Mouse (Mus musculus) urinary bladder, adult 2 months (tissue): ENCODE data around the gene Ube2ql1. TPM values are rescaled to one million over a fixed set of nuclear protein-coding genes. Genes with fewer than 3 reads are reported as not detected.

Source experiments
- DNase-seq: peaks from one replicate; pipeline ENCODE4 v3.0.0; 2022; ENCODE audit warnings: low spot score
- polyA plus RNA-seq: library from polyadenylated mRNA; depleted of rRNA; stranded (reverse); fragments of >200 nt; gene quantifications from 2 replicates; pipeline ENCODE4 v1.2.3, GENCODE M21; 2012; rRNA removed

The Ube2ql1 gene
- polyA plus RNA-seq, 1 experiment = 1.2 TPM

DNA sequence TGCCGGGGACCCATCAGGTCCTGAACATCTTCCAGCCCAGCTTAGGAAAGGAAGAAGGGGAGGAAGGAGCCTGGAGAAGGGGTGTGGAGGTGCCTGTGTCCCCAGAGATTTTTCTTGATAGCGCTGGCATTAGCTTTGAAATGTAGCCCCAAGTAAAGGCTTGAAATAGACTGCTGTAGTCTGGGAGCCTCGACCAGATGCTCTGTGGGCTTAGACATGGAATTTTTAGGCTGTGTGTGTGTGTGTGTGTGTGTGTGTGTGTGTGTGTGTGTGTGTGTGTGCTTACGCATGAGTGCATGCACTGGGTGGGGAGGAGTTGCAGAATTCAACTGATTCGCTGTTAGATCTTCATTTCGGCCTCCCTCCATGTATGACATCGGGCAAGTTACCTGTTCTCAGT is 31.5 kb downstream of the Ube2ql1 start:
- DNase-seq = no peak

DNA sequence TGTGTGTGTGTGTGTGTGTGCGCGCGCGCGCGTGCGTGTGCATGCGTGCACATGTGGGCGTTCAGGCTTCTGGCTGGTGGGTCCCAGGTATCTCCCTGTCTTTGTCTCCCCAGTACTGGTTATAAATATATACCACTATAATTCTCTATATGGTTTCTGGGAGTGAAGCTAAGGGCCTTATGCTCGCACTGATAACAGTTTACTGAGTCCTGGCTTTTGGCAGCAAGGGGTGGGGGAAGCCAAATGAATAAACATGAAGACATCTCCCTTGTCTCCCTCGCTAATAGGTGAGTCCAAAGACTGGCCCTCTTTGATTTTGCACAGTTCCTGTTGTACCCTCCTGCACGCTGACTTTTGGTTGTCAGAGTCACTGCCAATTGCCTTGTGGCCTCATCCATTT is 32.2 kb downstream of the Ube2ql1 start:
- no peak for DNase-seq

DNA sequence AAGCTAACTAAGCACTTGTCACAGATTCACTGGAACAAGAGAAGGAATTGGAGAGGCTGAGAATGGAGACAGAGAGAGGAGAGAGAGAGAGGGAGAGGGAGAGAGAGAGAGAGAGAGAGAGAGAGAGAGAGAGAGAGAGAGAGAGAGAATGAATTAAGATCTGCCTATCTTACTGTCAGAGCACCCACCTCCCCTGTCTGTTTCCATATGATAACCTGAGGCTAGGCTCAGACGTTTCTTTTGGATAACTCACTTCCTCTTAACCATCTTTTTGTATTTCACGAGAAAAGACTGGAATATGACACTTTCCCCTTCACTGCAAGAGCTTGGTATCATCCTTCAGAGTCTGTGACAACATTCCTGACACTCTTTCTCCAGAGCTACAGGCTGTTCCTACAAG is 32.8 kb downstream of the Ube2ql1 start:
- DNase-seq = no peak

DNA sequence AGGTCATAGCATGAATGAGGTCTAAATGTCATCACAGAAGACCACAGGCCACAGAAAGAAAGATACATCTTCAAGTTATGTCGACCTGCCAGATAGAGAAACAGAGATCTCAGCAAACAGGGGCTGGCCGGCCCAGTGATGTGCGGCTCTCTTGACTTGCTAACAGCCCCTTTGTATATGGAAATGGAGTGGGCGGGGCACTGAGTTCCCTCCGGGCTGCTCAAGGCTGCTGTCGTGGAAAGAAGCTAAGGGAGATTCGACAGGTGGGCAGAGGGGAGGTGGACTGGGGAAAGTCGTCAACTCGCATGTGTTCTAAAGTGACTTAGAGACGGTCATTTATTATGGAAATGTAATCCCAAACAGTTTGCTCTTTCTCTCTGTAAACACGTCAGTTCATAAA is 36.2 kb downstream of the Ube2ql1 start:
- no peak for DNase-seq

DNA sequence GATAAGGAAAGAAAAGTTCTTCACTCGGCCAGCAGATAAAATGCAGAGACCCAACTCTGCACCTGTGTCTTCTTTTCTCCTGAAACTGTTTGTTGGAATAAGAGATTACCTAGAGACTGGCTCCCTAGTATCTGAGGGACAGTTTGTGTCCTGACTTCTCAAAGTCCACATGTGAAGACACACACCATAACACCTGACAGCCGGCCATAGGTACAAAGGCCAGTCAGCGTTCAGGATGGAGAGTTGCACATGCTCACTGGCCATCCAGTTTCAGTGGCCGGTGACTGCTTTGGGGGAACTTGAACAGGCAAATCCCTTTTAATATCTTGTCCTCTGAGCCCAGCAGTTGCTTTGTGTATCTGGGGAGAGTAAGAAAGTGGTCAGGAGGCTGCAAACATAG is 38.3 kb downstream of the Ube2ql1 start:
- DNase-seq = no peak

DNA sequence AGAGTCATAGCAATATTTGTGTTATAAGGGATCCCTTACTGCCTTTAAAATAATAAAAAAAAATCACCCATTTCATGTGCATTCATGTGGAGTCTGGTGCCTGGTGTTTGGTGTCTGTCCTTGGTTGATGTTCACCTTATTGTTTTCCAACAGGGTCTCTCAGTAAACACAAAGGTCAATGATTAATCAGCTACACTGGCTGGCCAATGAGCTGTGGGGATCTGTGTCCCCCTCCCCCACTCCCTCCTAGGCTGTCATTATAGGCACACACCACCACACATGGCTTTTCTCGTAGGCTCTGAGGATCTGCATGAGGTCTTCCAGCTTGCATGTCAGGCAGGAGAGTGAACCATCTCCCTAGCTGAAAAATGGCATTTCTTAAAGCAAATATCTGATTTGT is 38.9 kb downstream of the Ube2ql1 start:
- no peak for DNase-seq

DNA sequence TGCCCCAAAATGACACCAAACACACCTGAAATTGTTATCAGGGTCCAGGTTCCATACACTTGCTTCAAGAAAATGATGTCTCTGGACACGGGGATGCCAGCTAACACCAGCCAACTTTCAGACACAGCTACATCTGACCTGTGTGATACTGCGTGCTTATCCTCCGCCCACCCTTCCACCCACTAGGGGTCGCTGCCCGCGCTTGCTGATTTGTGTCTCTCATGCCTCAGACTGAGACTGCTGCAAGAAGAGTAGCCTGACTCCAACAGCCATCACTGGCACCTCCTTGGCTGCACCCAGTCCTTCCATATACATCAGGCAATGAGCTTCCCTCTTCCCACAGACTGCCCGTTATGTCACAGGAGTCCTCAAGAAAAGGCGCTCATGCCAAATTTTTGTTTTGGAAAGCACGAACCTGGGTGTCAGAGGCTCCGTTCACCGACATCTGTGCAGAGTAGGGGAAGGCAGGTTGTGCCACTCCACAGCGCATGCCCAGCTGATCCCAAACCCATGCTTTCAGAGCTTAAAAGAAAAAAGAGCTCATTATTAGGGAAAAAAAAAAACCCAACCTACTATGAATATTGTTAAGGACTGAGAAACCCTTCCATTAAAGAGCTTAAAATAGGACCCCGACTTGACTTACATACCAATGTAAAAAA is 43.2 kb downstream of the Ube2ql1 start:
- peak; percentile 33 for DNase-seq

DNA sequence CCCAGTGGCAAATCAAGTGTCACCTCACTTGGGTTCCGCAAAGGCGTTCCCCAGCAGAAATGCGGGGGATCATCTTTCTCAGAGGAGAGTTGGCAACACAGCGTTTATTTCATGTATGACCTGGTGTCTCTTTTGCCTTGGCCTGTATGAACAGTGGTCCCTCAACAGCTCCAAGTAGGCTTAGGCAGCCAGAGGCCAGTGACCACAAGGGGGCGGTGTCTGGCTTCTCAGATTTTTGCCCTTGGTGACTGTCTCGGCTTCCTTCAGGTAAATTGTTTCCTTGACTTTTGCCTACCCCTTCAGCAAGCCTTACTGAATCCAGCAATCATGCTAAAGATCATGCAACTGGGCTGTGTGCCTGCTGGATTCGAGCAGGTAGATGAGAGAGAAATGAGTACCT is 48.6 kb downstream of the Ube2ql1 start:
- DNase-seq = no peak

DNA sequence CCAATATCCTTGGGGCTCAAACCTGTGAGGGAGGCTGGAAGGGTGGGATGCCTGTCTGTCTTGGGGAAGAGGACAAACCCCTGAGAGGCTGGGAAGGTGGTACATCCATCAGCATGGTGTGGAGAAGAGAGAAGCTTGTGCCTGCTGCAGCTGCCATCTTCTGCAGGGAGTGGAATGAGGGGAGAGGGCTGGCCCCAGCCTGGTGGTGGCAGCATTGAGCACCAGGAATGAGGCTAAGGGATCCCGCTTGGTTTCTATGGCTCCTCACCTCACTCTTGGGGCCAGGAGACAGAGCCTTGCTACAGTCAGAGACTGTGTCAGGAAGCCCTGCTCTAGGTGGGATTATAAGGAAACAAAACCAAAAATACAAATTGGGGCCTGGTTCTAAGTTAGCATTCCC is 52.7 kb downstream of the Ube2ql1 start:
- DNase-seq = no peak

DNA sequence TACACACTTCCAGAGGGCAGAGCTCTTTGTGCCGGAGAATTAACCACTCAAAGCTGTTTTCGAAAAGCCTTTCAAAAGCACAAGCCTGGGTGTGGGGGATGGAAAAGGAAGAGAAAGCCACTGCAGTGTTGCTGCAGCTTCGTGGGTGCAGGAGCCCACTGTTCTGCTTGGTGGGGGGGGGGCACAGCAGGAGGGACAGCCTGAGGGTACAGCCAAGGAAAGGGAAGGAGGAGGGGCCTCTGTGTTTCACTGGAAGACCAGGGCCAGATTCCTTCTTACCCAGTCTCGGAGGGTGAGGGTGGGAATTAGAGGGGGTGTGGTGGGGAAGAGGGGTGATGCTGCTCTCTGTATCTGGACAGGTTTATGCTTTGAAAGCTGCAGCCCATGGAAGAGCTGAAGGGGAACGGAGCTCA is 54.3 kb downstream of the Ube2ql1 start:
- no peak for DNase-seq

DNA sequence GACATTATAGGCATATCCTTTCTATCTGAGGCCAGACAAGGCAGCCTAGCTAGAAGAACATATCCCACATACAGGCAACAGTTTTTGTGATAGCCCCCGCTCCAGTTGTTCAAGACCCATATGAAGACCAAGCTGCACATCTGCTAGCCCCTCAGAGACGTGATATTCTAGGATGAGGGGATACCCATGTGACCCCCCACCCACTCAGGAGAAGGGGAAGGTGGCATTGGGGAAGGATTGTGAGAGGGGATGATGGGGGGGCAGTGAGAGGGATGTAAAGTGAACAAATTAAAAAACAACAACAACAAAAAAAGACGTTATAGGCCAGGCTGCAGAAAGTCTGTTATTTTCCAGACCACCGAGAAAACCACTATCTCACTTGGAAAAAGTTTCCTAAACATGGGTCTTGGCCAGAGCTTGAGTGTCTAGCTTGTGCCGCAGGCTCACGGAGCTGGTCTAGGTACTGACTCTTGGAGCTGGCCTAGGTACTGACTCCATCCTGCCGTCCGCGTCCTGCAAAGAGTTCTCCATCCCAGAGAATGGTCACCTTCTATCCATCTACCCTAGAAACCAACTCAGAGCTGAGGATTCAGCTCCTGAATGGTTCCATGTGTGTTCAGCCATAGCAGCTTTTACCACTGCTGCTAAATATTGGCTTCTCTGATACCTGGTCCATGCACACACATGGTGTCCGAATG is 65.6 kb downstream of the Ube2ql1 start:
- no peak for DNase-seq

DNA sequence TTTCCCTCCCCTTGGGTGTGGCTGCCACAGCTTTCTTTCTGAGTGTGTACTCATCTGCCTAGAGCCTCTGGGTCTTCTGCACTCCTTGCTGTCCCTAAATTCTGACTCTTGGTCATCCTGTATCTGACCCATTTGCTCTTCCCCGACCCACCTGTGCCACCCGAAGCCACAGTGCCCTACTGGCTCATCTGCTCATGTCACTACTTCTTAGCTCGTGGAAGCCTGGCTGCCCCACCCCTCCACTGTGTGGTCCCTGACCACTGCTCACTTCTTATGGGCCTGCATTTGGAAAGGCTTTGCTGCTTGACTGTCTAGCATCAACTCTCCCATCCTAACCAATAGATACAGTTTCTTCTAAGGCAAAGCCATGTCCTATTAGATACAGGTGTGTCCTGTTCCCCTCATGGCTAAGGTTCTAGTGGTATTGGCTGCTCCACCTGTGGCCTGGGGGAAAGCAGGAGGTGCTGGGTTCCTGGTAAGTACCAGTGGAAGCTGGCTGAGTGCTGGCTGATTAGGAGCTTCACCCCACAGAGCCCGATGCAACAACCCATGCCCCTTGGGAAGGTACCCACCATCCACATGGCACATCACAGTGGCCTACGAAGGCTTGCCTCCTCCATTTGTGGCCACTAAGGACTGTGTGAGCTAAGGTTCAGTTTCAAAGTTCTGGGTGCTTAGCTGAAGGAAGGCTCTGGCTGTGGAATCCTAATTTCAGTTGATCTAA is 66.3 kb downstream of the Ube2ql1 start:
- no peak for DNase-seq

DNA sequence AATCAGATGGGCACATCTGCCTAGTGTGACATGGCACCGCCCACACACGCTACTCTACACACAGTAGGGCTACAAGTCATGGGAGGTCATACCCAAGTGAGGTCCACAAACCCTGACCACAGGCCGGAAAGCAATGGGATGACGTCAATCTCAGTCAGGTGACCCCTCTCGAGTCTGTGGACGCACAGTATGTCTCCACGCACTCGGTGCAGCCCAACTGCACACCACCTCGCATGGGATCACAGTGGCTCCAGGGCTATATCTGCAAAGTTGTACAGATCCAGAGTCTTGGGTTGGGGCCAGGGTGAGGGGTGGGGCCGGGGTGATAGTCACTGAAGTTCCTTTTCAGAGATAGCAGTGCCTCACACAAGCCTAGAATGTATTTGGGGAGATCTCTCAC is 67.1 kb downstream of the Ube2ql1 start:
- DNase-seq = no peak

DNA sequence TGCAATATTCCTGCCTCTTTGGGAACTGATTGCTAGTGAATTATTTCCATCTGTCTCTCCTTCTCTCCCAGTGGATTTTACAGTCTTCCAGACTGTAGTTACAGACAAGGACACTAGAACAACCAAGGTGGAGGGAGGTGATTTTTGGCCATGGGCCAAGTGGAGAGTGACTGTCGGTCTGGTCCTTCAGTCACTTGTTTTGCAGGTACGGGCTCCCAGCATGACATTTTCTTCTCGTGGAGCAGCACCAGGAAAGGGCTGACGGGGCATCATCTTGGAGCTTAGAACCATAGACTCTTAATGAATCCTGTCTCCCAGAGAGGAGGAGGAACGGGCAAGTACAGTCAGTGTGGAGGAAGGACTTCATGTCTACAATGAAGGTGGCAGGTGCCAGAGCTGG is 67.6 kb downstream of the Ube2ql1 start:
- DNase-seq = no peak

DNA sequence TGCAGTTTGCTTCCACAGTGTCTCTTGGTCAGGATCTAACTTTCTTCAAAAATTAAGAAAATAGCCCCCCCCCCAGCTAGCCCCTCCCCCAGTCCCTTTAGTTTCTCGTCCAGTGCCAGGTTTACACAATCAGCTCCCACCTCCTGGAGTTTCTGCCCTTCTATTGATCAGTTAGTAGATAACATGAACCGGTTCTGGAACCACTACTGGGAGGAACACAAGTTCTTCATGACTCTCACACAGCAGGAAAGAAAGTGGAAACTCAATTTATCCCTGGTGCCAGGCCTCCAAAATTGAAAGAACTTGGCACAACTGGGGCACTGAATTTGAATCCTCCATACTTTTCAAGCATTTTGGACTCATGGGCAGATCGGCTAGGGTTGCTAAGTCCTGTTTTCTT is 85.2 kb downstream of the Ube2ql1 start:
- no peak for DNase-seq

Other genes starting within 250 kb of the Ube2ql1 start
- gene Nsun2, start 206.1 kb downstream of the Ube2ql1 start, polyA plus RNA-seq = 59.3 and 67.8 TPM in 2 replicates
- 13.9 and 15.5 TPM in 2 replicates for gene Tent4a, start 205.3 kb downstream of the Ube2ql1 start, polyA plus RNA-seq
- 139 and 150 TPM in 2 replicates for gene Srd5a1, start 128.4 kb downstream of the Ube2ql1 start, polyA plus RNA-seq
- gene Med10, start 62.5 kb upstream of the Ube2ql1 start, polyA plus RNA-seq = 44.6 and 54.3 TPM in 2 replicates